Mouse (Mus musculus) left cerebral cortex, postnatal 36 days (tissue): ENCODE data around the gene Gm10842. TPM values are rescaled to one million over a fixed set of nuclear protein-coding genes. Genes with fewer than 3 reads are reported as not detected.

ENCODE experiments used
- DNase-seq, 2 experiments: peaks; one replicate each; pipeline ENCODE4 v3.0.0; 2021 to 2022; ENCODE audit warnings: low spot score in 2 of 2, mixed read lengths in 1 of 2
- intact Hi-C: fragments of 180-260 bp; cut with DNase I; formaldehyde crosslinking; loops from one replicate; pipeline ENCODE4 v1.15.1; 2025
- total RNA-seq, 2 experiments: library from RNA; stranded (reverse); gene quantifications; 2 replicates each; pipeline ENCODE4 v1.2.3; 2021

The Gm10842 gene
- total RNA-seq, 2 experiments from 2014 or later, result not detected

GRCm38 (mm10) chr11:105184678-105185077, 38.0 kb downstream of the Gm10842 start:
- intact Hi-C loops, result no loop called here
- DNase-seq, result no peak

GRCm38 (mm10) chr11:105192186-105192585, 45.5 kb downstream of the Gm10842 start:
- DNase-seq, result no peak
- intact Hi-C loops, result no loop called here

Other genes with a start within 250 kb of the Gm10842 start
- 1 to 10 TPM; 1.2 to 1.3 TPM for gene Efcab3, start 83.3 kb upstream of the Gm10842 start, total RNA-seq
- 10 to 100 TPM; 17.2 to 17.8 TPM for gene Mettl2, start 20.5 kb upstream of the Gm10842 start, total RNA-seq
- 10 to 100 TPM; 52.8 to 67.7 TPM for gene Tlk2, start 31.9 kb downstream of the Gm10842 start, total RNA-seq
- 10 to 100 TPM in 1 of 2 experiments, 1 to 10 TPM in 1; 4.8 to 10.1 TPM for gene Mrc2, start 145.8 kb downstream of the Gm10842 start, total RNA-seq